Mouse (Mus musculus): Measurements from ENCODE around the gene Susd6.
"Not testable (repeated sequence)": the region's sequence is repeated elsewhere in the genome, so short reads cannot be mapped to it uniquely, and the experiment has no call there.

Susd6 gene

GRCm38 (mm10) chr12:80804861-80805428, 14.6 kb downstream of the Susd6 start:
- in situ Hi-C loops (cut with MboI; ENCODE audit: low pct_unique_long_range_greater_than_20kb in 1 of 2, low sequenced_read_pairs in 2 of 2, unreplicated experiment in 1 of 2) = no loop called here

GRCm38 (mm10) chr12:80807451-80808085, 17.3 kb downstream of the Susd6 start:
- in situ Hi-C loops (cut with MboI; ENCODE audit: low pct_unique_long_range_greater_than_20kb in 1 of 2, low sequenced_read_pairs in 2 of 2, unreplicated experiment in 1 of 2) = no loop called here

- in situ Hi-C loops (cut with MboI; ENCODE audit: low pct_unique_long_range_greater_than_20kb in 1 of 2, low sequenced_read_pairs in 2 of 2, unreplicated experiment in 1 of 2) = no loop called here
Measured at GRCm38 (mm10) chr12:80810005-80810404, 19.7 kb downstream of the Susd6 start.

- in situ Hi-C loops (cut with MboI; ENCODE audit: low pct_unique_long_range_greater_than_20kb in 1 of 2, low sequenced_read_pairs in 2 of 2, unreplicated experiment in 1 of 2) = no loop called here
Measured at GRCm38 (mm10) chr12:80811646-80812509, 21.6 kb downstream of the Susd6 start.

- in situ Hi-C loops (cut with MboI; ENCODE audit: low pct_unique_long_range_greater_than_20kb in 1 of 2, low sequenced_read_pairs in 2 of 2, unreplicated experiment in 1 of 2) = no loop called here
Measured at GRCm38 (mm10) chr12:80812510-80812820, 22.2 kb downstream of the Susd6 start.

- in situ Hi-C loops (cut with MboI; ENCODE audit: low pct_unique_long_range_greater_than_20kb in 1 of 2, low sequenced_read_pairs in 2 of 2, unreplicated experiment in 1 of 2) = no loop called here
Measured at GRCm38 (mm10) chr12:80813456-80813855, 23.1 kb downstream of the Susd6 start.

- in situ Hi-C loops (cut with MboI; ENCODE audit: low pct_unique_long_range_greater_than_20kb in 1 of 2, low sequenced_read_pairs in 2 of 2, unreplicated experiment in 1 of 2) = no loop called here
Measured at GRCm38 (mm10) chr12:80813872-80814271, 23.6 kb downstream of the Susd6 start.

- in situ Hi-C loops (cut with MboI; ENCODE audit: low pct_unique_long_range_greater_than_20kb in 1 of 2, low sequenced_read_pairs in 2 of 2, unreplicated experiment in 1 of 2) = no loop called here
Measured at GRCm38 (mm10) chr12:80814529-80814928, 24.2 kb downstream of the Susd6 start.

- in situ Hi-C loops (cut with MboI; ENCODE audit: low pct_unique_long_range_greater_than_20kb in 1 of 2, low sequenced_read_pairs in 2 of 2, unreplicated experiment in 1 of 2) = no loop called here
Measured at GRCm38 (mm10) chr12:80815298-80815697, 25.0 kb downstream of the Susd6 start.

GRCm38 (mm10) chr12:80815893-80816292, 25.6 kb downstream of the Susd6 start:
- in situ Hi-C loops (cut with MboI; ENCODE audit: low pct_unique_long_range_greater_than_20kb in 1 of 2, low sequenced_read_pairs in 2 of 2, unreplicated experiment in 1 of 2) = no loop called here

GRCm38 (mm10) chr12:80816380-80817086, 26.2 kb downstream of the Susd6 start:
- in situ Hi-C loops (cut with MboI; ENCODE audit: low pct_unique_long_range_greater_than_20kb in 1 of 2, low sequenced_read_pairs in 2 of 2, unreplicated experiment in 1 of 2) = no loop called here

- in situ Hi-C loops (cut with MboI; ENCODE audit: low pct_unique_long_range_greater_than_20kb in 1 of 2, low sequenced_read_pairs in 2 of 2, unreplicated experiment in 1 of 2) = no loop called here
Measured at GRCm38 (mm10) chr12:80817697-80818235, 27.5 kb downstream of the Susd6 start.

- in situ Hi-C loops (cut with MboI; ENCODE audit: low pct_unique_long_range_greater_than_20kb in 1 of 2, low sequenced_read_pairs in 2 of 2, unreplicated experiment in 1 of 2) = not testable (repeated sequence)
Measured at GRCm38 (mm10) chr12:80819020-80819419, 28.7 kb downstream of the Susd6 start.

GRCm38 (mm10) chr12:80821312-80822007, 31.1 kb downstream of the Susd6 start:
- in situ Hi-C loops (cut with MboI; ENCODE audit: low pct_unique_long_range_greater_than_20kb in 1 of 2, low sequenced_read_pairs in 2 of 2, unreplicated experiment in 1 of 2) = no loop called here

- in situ Hi-C loops (cut with MboI; ENCODE audit: low pct_unique_long_range_greater_than_20kb in 1 of 2, low sequenced_read_pairs in 2 of 2, unreplicated experiment in 1 of 2) = no loop called here
Measured at GRCm38 (mm10) chr12:80822533-80822932, 32.2 kb downstream of the Susd6 start.

GRCm38 (mm10) chr12:80824202-80824601, 33.9 kb downstream of the Susd6 start:
- in situ Hi-C loops (cut with MboI; ENCODE audit: low pct_unique_long_range_greater_than_20kb in 1 of 2, low sequenced_read_pairs in 2 of 2, unreplicated experiment in 1 of 2) = no loop called here

- in situ Hi-C loops (cut with MboI; ENCODE audit: low pct_unique_long_range_greater_than_20kb in 1 of 2, low sequenced_read_pairs in 2 of 2, unreplicated experiment in 1 of 2) = no loop called here
Measured at GRCm38 (mm10) chr12:80826423-80826822, 36.1 kb downstream of the Susd6 start.

GRCm38 (mm10) chr12:80827464-80828015, 37.2 kb downstream of the Susd6 start:
- in situ Hi-C loops (cut with MboI; ENCODE audit: low pct_unique_long_range_greater_than_20kb in 1 of 2, low sequenced_read_pairs in 2 of 2, unreplicated experiment in 1 of 2) = no loop called here

All from mouse embryonic stem cell (cell line).